Mouse (Mus musculus) embryonic fibroblast, embryonic 13.5 days (primary cell): Measurements from ENCODE around the gene Frmd6.

Source experiments
- CTCF ChIP-seq: IDR thresholded peaks from 2 replicates; pipeline ENCODE4 v1.5.1; 2011; ENCODE audit warnings: mild to moderate bottlenecking, control low read depth, low read length, moderate library complexity, borderline replicate concordance; ENCODE audit not compliant: insufficient read depth
- POLR2A ChIP-seq: IDR thresholded peaks from 2 replicates; pipeline ENCODE4 v1.6.1; 2011; ENCODE audit warnings: low read depth, mild to moderate bottlenecking, control low read depth, low read length, moderate library complexity

DNA sequence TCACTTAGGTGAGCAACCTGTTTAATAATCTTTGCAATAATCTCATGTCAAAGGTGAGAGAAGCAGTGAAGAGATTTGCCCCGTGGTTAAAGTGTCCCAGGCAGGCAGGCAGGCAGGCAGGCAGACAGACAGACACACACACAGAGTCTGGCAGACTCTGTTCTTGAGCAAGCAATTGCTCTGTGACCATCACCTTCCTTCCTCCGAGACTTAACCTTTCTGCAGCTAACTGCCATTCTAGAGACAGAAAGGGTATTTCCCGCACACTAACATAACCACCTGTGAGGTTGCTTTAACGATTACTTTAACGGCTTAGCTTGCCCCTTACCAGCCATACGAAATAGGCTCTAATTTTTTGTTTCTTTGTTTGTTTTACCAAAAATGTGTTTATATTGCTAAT is 30.4 kb downstream of the Frmd6 start:
- TF ChIP-seq CTCF, result no peak
- no peak for TF ChIP-seq POLR2A
